In genomic region chrX:56340305-56340704, GRCm38 (mm10) we compare ENCODE assay signal across 8 mouse cellular contexts. TPM values are rescaled to one million over a fixed set of nuclear protein-coding genes. Genes with fewer than 3 reads are reported as not detected.
DNase-seq lines count a peak whose midpoint lies in the region; ATAC-seq and TF ChIP-seq lines count a peak whose summit lies in the region.

No protein-coding gene starts in this region.

- no peak overlapping the region for H3K4me3 ChIP-seq in liver, embryonic 11.5 days (ENCODE audit: low read depth, low read length)
- H3K4me3 ChIP-seq in stomach, postnatal 0 days (ENCODE audit: low read depth, low read length) = no peak overlapping the region

- no peaks in the 10 kb centered on the region for H3K9me3 ChIP-seq in liver, embryonic 11.5 days (ENCODE audit: control insufficient read depth, low read length)
- no peaks in the 10 kb centered on the region for H3K9me3 ChIP-seq in stomach, postnatal 0 days (ENCODE audit: control insufficient read depth, low read length)

- peak; percentile 63 for TF ChIP-seq CTCF in stomach, postnatal 0 days (IDR thresholded peaks at IDR 0.05; ENCODE audit: low read depth)

- no peak overlapping the region for H3K4me2 ChIP-seq in liver, embryonic 11.5 days
- H3K4me2 ChIP-seq in stomach, postnatal 0 days (replicated peaks; ENCODE audit: low read depth) = no peak overlapping the region

- TF ChIP-seq EP300 in stomach, postnatal 0 days (optimal IDR thresholded peaks at IDR 0.05) = no peak

- DNase-seq in adrenal gland, postnatal 10 days = peak; percentile 39
- no peak for DNase-seq in adrenal gland, adult 18-20 months (ENCODE audit: low spot score in 2 of 2)
- peak; percentile 9 for DNase-seq in liver
- no peak for DNase-seq in liver, embryonic 11.5 days (ENCODE audit: low spot score)
- DNase-seq in adipocyte (ENCODE audit: low spot score) = peak; percentile 84
- DNase-seq in kidney, postnatal 10 days = peak; percentile 26
- DNase-seq in stomach, postnatal 0 days (ENCODE audit: low spot score) = no peak
- DNase-seq in cerebellum, adult 9-11 months = no peak

- no peak for ATAC-seq in liver, embryonic 11.5 days (replicated peaks; ENCODE audit: low FRiP score)
- ATAC-seq in stomach, postnatal 0 days (ENCODE audit: low FRiP score, low TSS enrichment) = no peak

- H3K4me1 ChIP-seq in liver, embryonic 11.5 days (replicated peaks; ENCODE audit: control insufficient read depth, insufficient read depth, low read length) = no peaks in the 10 kb centered on the region
- no peaks in the 10 kb centered on the region for H3K4me1 ChIP-seq in stomach, postnatal 0 days (replicated peaks; ENCODE audit: control insufficient read depth, insufficient read depth)

- no peaks in the 10 kb centered on the region for H3K27me3 ChIP-seq in liver, embryonic 11.5 days (replicated peaks; ENCODE audit: control insufficient read depth, insufficient read depth, low read length)
- H3K27me3 ChIP-seq in stomach, postnatal 0 days (ENCODE audit: control insufficient read depth, insufficient read depth, low read length) = no peaks in the 10 kb centered on the region

- H3K36me3 ChIP-seq in liver, embryonic 11.5 days (ENCODE audit: control insufficient read depth, insufficient read depth, low read length) = no peaks in the 10 kb centered on the region
- H3K36me3 ChIP-seq in stomach, postnatal 0 days (ENCODE audit: control insufficient read depth, insufficient read depth, low read length) = no peaks in the 10 kb centered on the region

- H3K9ac ChIP-seq in liver, embryonic 11.5 days (ENCODE audit: low read depth, low read length) = no peak overlapping the region
- H3K9ac ChIP-seq in stomach, postnatal 0 days (ENCODE audit: low read length) = no peak overlapping the region

- no peak overlapping the region for H3K27ac ChIP-seq in liver, embryonic 11.5 days (ENCODE audit: low read depth, low read length)
- no peak overlapping the region for H3K27ac ChIP-seq in stomach, postnatal 0 days (replicated peaks)

RNA-seq across cellular contexts. Expression of gene Zfp449, which starts 5.9 kb away (rescaled TPM):
- total RNA-seq in adrenal gland, postnatal 10 days (2021) = 1 to 10 TPM; 3.5 to 4.4 TPM
- 1 to 10 TPM; 1.9 to 3.5 TPM for total RNA-seq in adrenal gland, adult 18-20 months (2021)
- 4.5 and 5.6 TPM in 2 replicates for polyA plus RNA-seq in liver, embryonic 11.5 days (2014; fragmentation: Nextera tagmentation; extraction: Ambion mirVana)
- 2.1 and 2.3 TPM in 2 replicates for polyA plus RNA-seq in stomach, postnatal 0 days (2015; fragmentation: Nextera tagmentation; extraction: Ambion mirVana)

RNA-seq across cellular contexts. Expression of gene Smim10l2a, which starts 34.1 kb away (rescaled TPM):
- 1 to 10 TPM; 1.2 to 1.8 TPM for total RNA-seq in adrenal gland, postnatal 10 days (2021)
- total RNA-seq in adrenal gland, adult 18-20 months (2021) = under 1 TPM; 0.30 to 0.54 TPM
- 1.2 and 2.2 TPM in 2 replicates for polyA plus RNA-seq in liver, embryonic 11.5 days (2014; fragmentation: Nextera tagmentation; extraction: Ambion mirVana)
- polyA plus RNA-seq in stomach, postnatal 0 days (2015; fragmentation: Nextera tagmentation; extraction: Ambion mirVana) = 2.1 and 2.5 TPM in 2 replicates

Comparison
In these comparisons a context has a peak if more than half of its experiments do, and no peak if none do; other contexts are left out.
1. DNase-seq: peak in adrenal gland, postnatal 10 days (single experiment), liver (single experiment), adipocyte (single experiment) and kidney, postnatal 10 days (single experiment); none in adrenal gland, adult 18-20 months (0 of 2), liver, embryonic 11.5 days (single experiment), stomach, postnatal 0 days (single experiment) and cerebellum, adult 9-11 months (single experiment).